8 mouse cellular contexts compared by ENCODE assay signal in the genomic region with DNA sequence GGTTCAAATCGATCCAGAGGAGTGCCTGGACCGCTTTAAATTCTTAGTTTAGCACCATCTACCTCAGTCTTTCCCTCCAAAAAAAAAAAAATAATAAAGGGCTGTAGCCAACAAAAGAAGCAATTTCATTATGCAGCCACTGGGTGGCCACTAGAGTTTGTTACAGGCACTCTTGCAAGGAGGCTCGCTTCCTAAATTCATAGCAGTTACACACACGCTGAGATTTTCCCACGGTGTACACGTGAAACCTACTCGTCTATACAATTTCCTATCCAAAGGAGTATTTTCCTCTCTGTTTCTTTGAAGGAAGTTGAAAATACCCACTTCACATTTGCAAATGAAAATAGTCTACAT. TPM values are rescaled to one million over a fixed set of nuclear protein-coding genes. Genes with fewer than 3 reads are reported as not detected.
DNase-seq lines count a peak whose midpoint lies in the region; ATAC-seq and TF ChIP-seq lines count a peak whose summit lies in the region.

No protein-coding gene starts in this region.

- TF ChIP-seq POLR2A in thymus, adult 2 months (IDR thresholded peaks at IDR 0.05; ENCODE audit: control insufficient read depth, extremely low read depth, insufficient read depth, low read length, poor library complexity): no peak

- H3K36me3 ChIP-seq in thymus, adult 2 months (ENCODE audit: control insufficient read depth, insufficient read depth, low read length): no peaks in the 10 kb centered on the region
- H3K36me3 ChIP-seq in kidney, embryonic 15.5 days: no peaks in the 10 kb centered on the region
- H3K36me3 ChIP-seq in midbrain, postnatal 0 days (ENCODE audit: insufficient read depth, low read length): no peaks in the 10 kb centered on the region
- H3K36me3 ChIP-seq in stomach, embryonic 15.5 days: no peaks in the 10 kb centered on the region

- no peak for TF ChIP-seq CTCF in thymus, adult 2 months (IDR thresholded peaks at IDR 0.05; ENCODE audit: borderline replicate concordance, control insufficient read depth, extremely low read depth, insufficient read depth, low read length, poor library complexity)
- TF ChIP-seq CTCF in midbrain, postnatal 0 days (IDR thresholded peaks at IDR 0.05): peak; percentile 82

- peak overlapping the region; percentile 53; the same call in 1 of the 2 replicates for H3K9ac ChIP-seq in kidney, embryonic 15.5 days
- H3K9ac ChIP-seq in midbrain, postnatal 0 days (replicated peaks; ENCODE audit: low read length, poor library complexity, severe bottlenecking): peak overlapping the region; percentile 61; the same call in 1 of the 2 replicates
- H3K9ac ChIP-seq in stomach, embryonic 15.5 days: no peak overlapping the region

- H3K4me3 ChIP-seq in thymus, adult 2 months (ENCODE audit: control insufficient read depth, insufficient read depth, low read length): no peak overlapping the region
- peak overlapping the region; percentile 65 for H3K4me3 ChIP-seq in kidney, embryonic 15.5 days (replicated peaks)
- H3K4me3 ChIP-seq in midbrain, postnatal 0 days (ENCODE audit: low read depth, low read length): peak overlapping the region; percentile 62
- H3K4me3 ChIP-seq in stomach, embryonic 15.5 days (replicated peaks): peak overlapping the region; percentile 61

- peaks cover 3% of the 10 kb centered on the region; the same call in 1 of the 2 replicates for H3K27me3 ChIP-seq in thymus, adult 2 months (ENCODE audit: control insufficient read depth, insufficient read depth, low read length)
- peaks cover 25% of the 10 kb centered on the region for H3K27me3 ChIP-seq in kidney, embryonic 15.5 days
- 0 out of 2 replicates have a peak, but pooled peaks cover 6% of the 10 kb centered on the region for H3K27me3 ChIP-seq in midbrain, postnatal 0 days (ENCODE audit: insufficient read depth, low read length)
- H3K27me3 ChIP-seq in stomach, embryonic 15.5 days (replicated peaks): peaks cover 4% of the 10 kb centered on the region; the same call in 1 of the 2 replicates

- H3K4me1 ChIP-seq in thymus, adult 2 months (replicated peaks; ENCODE audit: control insufficient read depth, insufficient read depth, low read length): peaks cover 8% of the 10 kb centered on the region
- H3K4me1 ChIP-seq in kidney, embryonic 15.5 days: peaks cover 9% of the 10 kb centered on the region
- no peaks in the 10 kb centered on the region for H3K4me1 ChIP-seq in midbrain, postnatal 0 days (ENCODE audit: insufficient read depth, low read length)
- H3K4me1 ChIP-seq in stomach, embryonic 15.5 days: peaks cover 9% of the 10 kb centered on the region; the same call in 1 of the 2 replicates

- H3K9me3 ChIP-seq in kidney, embryonic 15.5 days (replicated peaks): no peaks in the 10 kb centered on the region
- no peaks in the 10 kb centered on the region for H3K9me3 ChIP-seq in midbrain, postnatal 0 days (ENCODE audit: low read length)
- no peaks in the 10 kb centered on the region for H3K9me3 ChIP-seq in stomach, embryonic 15.5 days

- H3K4me2 ChIP-seq in kidney, embryonic 15.5 days: peak overlapping the region; percentile 100
- H3K4me2 ChIP-seq in midbrain, postnatal 0 days (ENCODE audit: low read depth, low read length, poor library complexity, severe bottlenecking): peak overlapping the region; percentile 98
- H3K4me2 ChIP-seq in stomach, embryonic 15.5 days: peak overlapping the region; percentile 100

- intact Hi-C loops in gastrocnemius, postnatal 14 days (cut with DNase I; ENCODE audit: low total_unique reads): no loop called here

- WGBS in thymus, adult 2 months: under 1% methylated on average over 7 of the region's 7 CpGs
- under 1% methylated on average over 7 of the region's 7 CpGs for WGBS in kidney, embryonic 15.5 days
- whole genome bisulfite sequencing in midbrain, postnatal 0 days: under 1% methylated on average over 7 of the region's 7 CpGs
- 0% methylated on average over 7 of the region's 7 CpGs for WGBS in stomach, embryonic 15.5 days

- DNase-seq in thymus, adult 2 months: peak; percentile 8
- no peak for DNase-seq in thymus, adult 18-20 months
- DNase-seq in cerebellum, postnatal 14 days: peak; percentile 64 to 69
- DNase-seq in gastrocnemius, postnatal 14 days: peak; percentile 40
- peak; percentile 38 for DNase-seq in liver
- DNase-seq in midbrain, postnatal 0 days (ENCODE audit: low spot score): peak; percentile 92

- H3K27ac ChIP-seq in thymus, adult 2 months (ENCODE audit: control insufficient read depth, insufficient read depth, low read length): no peak overlapping the region
- no peak overlapping the region for H3K27ac ChIP-seq in kidney, embryonic 15.5 days
- H3K27ac ChIP-seq in midbrain, postnatal 0 days (ENCODE audit: low read depth, low read length): no peak overlapping the region; the same call in 1 of the 2 replicates
- H3K27ac ChIP-seq in stomach, embryonic 15.5 days: no peak overlapping the region

- ATAC-seq in kidney, embryonic 15.5 days (replicated peaks; ENCODE audit: low FRiP score): peak; percentile 66
- ATAC-seq in midbrain, postnatal 0 days (ENCODE audit: low FRiP score): peak; percentile 57
- ATAC-seq in stomach, embryonic 15.5 days (ENCODE audit: insufficient read depth, low FRiP score, low read depth): peak; percentile 27; the same call in 1 of the 2 replicates

RNA-seq across cellular contexts. Expression of a gene that starts 19.6 kb away (rescaled TPM):
- 0.06 and 0.75 TPM in 2 replicates for polyA plus RNA-seq in thymus, adult 2 months (2012; rRNA removed)
- total RNA-seq in gastrocnemius, postnatal 14 days (2021): 100 to 1,000 TPM; 489 to 543 TPM
- polyA plus RNA-seq in kidney, embryonic 15.5 days (2015; fragmentation: Nextera tagmentation; extraction: Ambion mirVana): 1.3 and 2.7 TPM in 2 replicates
- total RNA-seq in midbrain, postnatal 0 days (2014; rRNA removed): 0.05 TPM in 2 replicates
- 0.11 and 0.12 TPM in 2 replicates for polyA plus RNA-seq in midbrain, postnatal 0 days (2015; fragmentation: Nextera tagmentation; extraction: Ambion mirVana)
- 0.28 and 0.62 TPM in 2 replicates for polyA plus RNA-seq in stomach, embryonic 15.5 days (2015; fragmentation: Nextera tagmentation; extraction: Ambion mirVana)

Comparison
In these comparisons a context has a peak if more than half of its experiments do, and no peak if none do; other contexts are left out.
1. DNase-seq: peak in thymus, adult 2 months (single experiment), cerebellum, postnatal 14 days (2 of 2), gastrocnemius, postnatal 14 days (single experiment), liver (single experiment) and midbrain, postnatal 0 days (single experiment); none in thymus, adult 18-20 months (0 of 2).
2. Peak in every context shown above with its lines, with median percentiles within 50 percentile points of each other: ATAC-seq and H3K4me2 ChIP-seq.